Mouse (Mus musculus): ENCODE results near the gene Adcy2. TPM values are rescaled to one million over a fixed set of nuclear protein-coding genes. Genes with fewer than 3 reads are reported as not detected.

Adcy2 gene
- total RNA-seq, 1 experiment, result 1.3 TPM

DNA sequence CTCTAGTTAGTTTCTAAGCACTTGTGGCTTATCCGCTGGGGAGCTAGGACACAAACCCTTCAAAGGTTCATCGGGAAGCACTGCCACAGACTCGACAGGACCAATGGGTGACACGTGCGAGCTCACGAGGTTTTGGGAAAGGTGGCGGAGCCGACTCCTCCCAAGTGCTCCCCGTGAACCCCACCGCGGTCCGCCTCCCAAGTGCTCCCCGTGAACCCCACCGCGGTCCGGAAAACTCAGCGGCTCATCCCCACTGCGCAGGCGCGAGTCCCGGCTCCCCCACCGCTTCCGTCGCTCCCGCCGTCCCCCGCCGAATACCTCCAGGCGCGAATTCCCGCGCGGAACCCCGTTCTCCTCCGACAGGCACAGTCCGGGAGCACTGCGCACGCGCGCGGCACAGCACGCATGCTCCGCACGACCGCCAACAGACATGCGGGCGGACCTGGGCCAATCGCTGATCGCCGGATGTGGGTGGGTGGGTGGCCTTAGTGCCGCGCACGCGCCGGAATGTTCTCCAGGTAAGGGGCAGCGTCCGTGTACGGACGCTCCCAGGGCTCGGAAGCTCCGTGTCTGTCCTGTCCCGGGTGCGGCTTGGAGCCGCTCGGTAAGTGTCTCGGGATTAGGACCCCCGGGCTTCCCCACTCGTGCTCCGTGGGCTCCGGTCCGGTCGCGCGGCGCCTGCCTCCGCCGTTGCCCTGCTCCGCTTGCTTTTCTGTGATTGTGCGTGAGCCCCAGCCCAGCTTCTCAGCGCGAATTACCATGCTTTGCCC lies 417.4 kb downstream of the Adcy2 start, which contains the start of the genes Mtrr and Fastkd3:
Gene Mtrr, minus strand, starts transcription at position 403 of the 770 bp plus-strand sequence.
Gene Fastkd3, plus strand, starts transcription at position 488 of the 770 bp plus-strand sequence.
- DNase-seq (ENCODE audit: low read depth, low spot score), result peak; percentile 89
- in situ Hi-C loops (cut with MboI; ENCODE audit: low sequenced_read_pairs in 2 of 2, unreplicated experiment in 2 of 2), result no loop called here
- H3K27ac ChIP-seq (ENCODE audit: insufficient read depth, low read depth, low read length, poor library complexity, severe bottlenecking), result peak within 1 kb of the TSS; percentile 54
- peak within 1 kb of the TSS; percentile 84 to 91 for H3K4me3 ChIP-seq (ENCODE audit: insufficient read depth in 1 of 2, low read depth in 1 of 2, low read length in 2 of 2, poor library complexity in 1 of 2, severe bottlenecking in 1 of 2)
- H3K9me3 ChIP-seq (ENCODE audit: control insufficient read depth, insufficient read depth, low read depth, low read length), result no peaks in the 10 kb centered on the region
- peaks cover 52% of the 10 kb centered on the region for H3K36me3 ChIP-seq (ENCODE audit: control insufficient read depth, insufficient read depth, low read length, poor library complexity, severe bottlenecking)
- peaks cover 2 to 6% of the 10 kb centered on the region in 2 experiments; a peak in 2 of 4 replicates for H3K4me1 ChIP-seq (ENCODE audit: control insufficient read depth in 2 of 2, insufficient read depth in 2 of 2, low read length in 2 of 2, poor library complexity in 1 of 2)
- H3K9ac ChIP-seq (ENCODE audit: insufficient read depth, low read depth, low read length, poor library complexity, severe bottlenecking), result peak within 1 kb of the TSS; percentile 95
- TF ChIP-seq CHD2 (IDR thresholded peaks at IDR 0.05; ENCODE audit: low read depth, low read length), result no peak
- no peak for TF ChIP-seq ZNF384 (IDR thresholded peaks at IDR 0.05; ENCODE audit: low read depth, low read length)
- TF ChIP-seq HCFC1 (IDR thresholded peaks at IDR 0.05; ENCODE audit: borderline replicate concordance, insufficient read depth, low read length), result no peak
- no peak for TF ChIP-seq MAFK (IDR thresholded peaks at IDR 0.05; ENCODE audit: insufficient read depth, low read depth, low read length)
- TF ChIP-seq ZC3H11A (IDR thresholded peaks at IDR 0.05; ENCODE audit: borderline replicate concordance, low read depth, low read length), result no peak

DNA sequence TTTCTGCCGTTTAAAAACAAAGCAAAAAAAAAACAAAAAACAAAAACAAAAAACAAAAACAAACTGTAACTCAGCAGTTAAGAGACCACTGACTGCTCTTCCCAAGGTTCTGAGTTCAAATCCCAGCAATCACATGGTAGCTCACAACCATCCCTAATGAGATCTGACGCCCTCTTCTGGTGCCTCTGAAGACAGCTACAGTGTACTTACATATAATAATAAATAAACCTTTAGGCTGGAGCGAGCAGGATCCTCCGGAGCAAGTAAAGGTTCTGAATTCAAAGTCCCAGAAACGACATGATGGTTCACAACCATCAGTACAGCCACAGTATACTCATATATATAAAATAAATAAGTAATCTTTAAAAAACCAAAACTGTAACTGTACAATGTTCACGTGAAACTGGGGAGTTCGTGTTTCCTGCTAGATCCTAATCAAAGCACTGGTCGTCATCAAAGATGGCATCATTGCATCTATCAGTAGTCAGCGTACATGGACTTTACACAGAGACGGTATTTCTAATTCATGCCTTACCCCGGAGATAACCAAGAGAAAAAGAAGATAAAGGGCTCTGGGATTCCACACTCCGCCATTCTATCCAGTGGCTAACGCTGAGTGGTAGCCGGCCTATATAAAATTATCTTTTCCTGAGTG lies 418.1 kb downstream of the Adcy2 start:
- DNase-seq (ENCODE audit: low read depth, low spot score), result no peak
- Histone ChIP-seq H3K9me3 (ENCODE audit: control insufficient read depth, insufficient read depth, low read depth, low read length) (no peaks in the 10 kb centered on the region), H3K9ac (ENCODE audit: insufficient read depth, low read depth, low read length, poor library complexity, severe bottlenecking) (peak overlapping the region; percentile 85), H3K4me1 (ENCODE audit: control insufficient read depth in 2 of 2, insufficient read depth in 2 of 2, low read length in 2 of 2, poor library complexity in 1 of 2) (peaks cover 2 to 6% of the 10 kb centered on the region in 2 experiments; a peak in 2 of 4 replicates), H3K36me3 (ENCODE audit: control insufficient read depth, insufficient read depth, low read length, poor library complexity, severe bottlenecking) (peaks cover 57% of the 10 kb centered on the region), H3K27ac (ENCODE audit: insufficient read depth, low read depth, low read length, poor library complexity, severe bottlenecking) (peak overlapping the region; percentile 41; the same call in 1 of the 2 replicates), H3K4me3 (ENCODE audit: insufficient read depth in 1 of 2, low read depth in 1 of 2, low read length in 2 of 2, poor library complexity in 1 of 2, severe bottlenecking in 1 of 2) (peak overlapping the region; percentile 64 to 91)
- in situ Hi-C loops (cut with MboI; ENCODE audit: low sequenced_read_pairs in 2 of 2, unreplicated experiment in 2 of 2), result no loop called here
- no peak for TF ChIP-seq MAFK (IDR thresholded peaks at IDR 0.05; ENCODE audit: insufficient read depth, low read depth, low read length)
- TF ChIP-seq HCFC1 (IDR thresholded peaks at IDR 0.05; ENCODE audit: borderline replicate concordance, insufficient read depth, low read length), result no peak

DNA sequence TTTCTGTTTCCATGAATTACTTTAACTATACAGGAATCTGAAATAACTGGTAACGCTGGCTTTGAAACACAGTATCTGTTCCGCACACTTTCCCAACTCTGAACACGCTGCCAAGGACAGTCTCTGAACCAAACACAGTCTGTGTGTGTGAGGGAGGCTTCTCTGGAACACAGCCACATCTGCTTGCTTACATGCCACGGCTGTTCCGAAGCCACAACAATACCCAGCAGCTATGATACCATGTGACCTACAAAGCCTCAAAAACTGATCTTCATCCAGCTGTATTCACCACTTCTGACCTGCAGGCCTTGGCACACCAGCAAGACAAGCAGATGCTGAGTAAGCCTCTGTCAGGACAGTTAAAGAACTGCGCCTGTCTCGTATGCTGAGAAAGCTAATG lies 421.4 kb downstream of the Adcy2 start:
- Histone ChIP-seq H3K4me3 (ENCODE audit: insufficient read depth in 1 of 2, low read depth in 1 of 2, low read length in 2 of 2, poor library complexity in 1 of 2, severe bottlenecking in 1 of 2) (no peak overlapping the region), H3K9ac (ENCODE audit: insufficient read depth, low read depth, low read length, poor library complexity, severe bottlenecking) (no peak overlapping the region), H3K27ac (ENCODE audit: insufficient read depth, low read depth, low read length, poor library complexity, severe bottlenecking) (no peak overlapping the region), H3K9me3 (ENCODE audit: control insufficient read depth, insufficient read depth, low read depth, low read length) (no peaks in the 10 kb centered on the region), H3K36me3 (ENCODE audit: control insufficient read depth, insufficient read depth, low read length, poor library complexity, severe bottlenecking) (peaks cover 42% of the 10 kb centered on the region), H3K4me1 (ENCODE audit: control insufficient read depth in 2 of 2, insufficient read depth in 2 of 2, low read length in 2 of 2, poor library complexity in 1 of 2) (peaks cover 5% of the 10 kb centered on the region in 2 experiments; a peak in 3 of 4 replicates)
- TF ChIP-seq ZC3H11A (IDR thresholded peaks at IDR 0.05; ENCODE audit: borderline replicate concordance, low read depth, low read length), result no peak
- TF ChIP-seq HCFC1 (IDR thresholded peaks at IDR 0.05; ENCODE audit: borderline replicate concordance, insufficient read depth, low read length), result no peak
- no peak for TF ChIP-seq MAFK (IDR thresholded peaks at IDR 0.05; ENCODE audit: insufficient read depth, low read depth, low read length)
- TF ChIP-seq ZNF384 (IDR thresholded peaks at IDR 0.05; ENCODE audit: low read depth, low read length), result no peak
- TF ChIP-seq CHD2 (IDR thresholded peaks at IDR 0.05; ENCODE audit: low read depth, low read length), result no peak
- in situ Hi-C loops (cut with MboI; ENCODE audit: low sequenced_read_pairs in 2 of 2, unreplicated experiment in 2 of 2), result no loop called here
- no peak for DNase-seq (ENCODE audit: low read depth, low spot score)

GRCm38 (mm10) chr13:68574398-68574797 lies 424.9 kb downstream of the Adcy2 start:
- TF ChIP-seq ZNF384 (IDR thresholded peaks at IDR 0.05; ENCODE audit: low read depth, low read length) (peak; percentile 69), MAFK (IDR thresholded peaks at IDR 0.05; ENCODE audit: insufficient read depth, low read depth, low read length) (no peak)
- Histone ChIP-seq H3K4me3 (ENCODE audit: insufficient read depth in 1 of 2, low read depth in 1 of 2, low read length in 2 of 2, poor library complexity in 1 of 2, severe bottlenecking in 1 of 2) (no peak overlapping the region), H3K4me1 (ENCODE audit: control insufficient read depth in 2 of 2, insufficient read depth in 2 of 2, low read length in 2 of 2, poor library complexity in 1 of 2) (peaks cover 4 to 9% of the 10 kb centered on the region in 2 experiments; a peak in 2 of 4 replicates), H3K9ac (ENCODE audit: insufficient read depth, low read depth, low read length, poor library complexity, severe bottlenecking) (no peak overlapping the region; the same call in 1 of the 2 replicates), H3K27ac (ENCODE audit: insufficient read depth, low read depth, low read length, poor library complexity, severe bottlenecking) (no peak overlapping the region), H3K9me3 (ENCODE audit: control insufficient read depth, insufficient read depth, low read depth, low read length) (no peaks in the 10 kb centered on the region), H3K36me3 (ENCODE audit: control insufficient read depth, insufficient read depth, low read length, poor library complexity, severe bottlenecking) (peaks cover 57% of the 10 kb centered on the region)
- in situ Hi-C loops (cut with MboI; ENCODE audit: low sequenced_read_pairs in 2 of 2, unreplicated experiment in 2 of 2), result no loop called here
- DNase-seq (ENCODE audit: low read depth, low spot score), result no peak

Data from ES-E14 (cell line).